Mouse (Mus musculus) C2C12 (cell line): Measurements from ENCODE around the gene Nrxn3.

ENCODE experiments used
- CTCF ChIP-seq: IDR thresholded peaks from one replicate; pipeline ENCODE4 v1.5.1; 2011; ENCODE audit not compliant: control insufficient read depth, insufficient read depth, insufficient read length
- MAX ChIP-seq: IDR thresholded peaks from one replicate; pipeline ENCODE4 v1.6.1; 2011; ENCODE audit warnings: mild to moderate bottlenecking, control low read depth
- MYOD1 ChIP-seq: IDR thresholded peaks from one replicate; pipeline ENCODE4 v1.6.1; 2011; ENCODE audit warnings: low read depth; ENCODE audit not compliant: control insufficient read depth, insufficient read length

DNA sequence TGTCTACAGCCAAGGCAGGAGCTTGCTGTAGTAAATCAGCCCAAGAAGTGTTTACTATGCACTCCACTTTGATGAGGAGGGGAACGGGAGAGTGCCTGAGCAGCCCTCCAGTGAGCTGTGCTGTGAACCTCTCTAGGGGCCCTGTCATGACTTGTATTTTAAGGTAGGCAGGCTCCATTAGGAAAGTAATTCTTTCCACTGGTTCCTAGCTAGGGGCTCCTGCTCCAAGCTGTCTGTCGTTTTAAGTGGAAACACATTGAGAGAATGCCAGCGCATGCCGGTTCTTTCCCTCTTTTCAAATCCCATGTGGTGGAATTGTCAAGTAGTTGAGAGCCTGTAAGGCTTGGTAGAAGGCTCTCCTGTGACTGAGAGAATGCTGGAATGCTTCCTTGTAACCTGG, 1091.9 kb downstream of the Nrxn3 start:
- TF ChIP-seq CTCF (no peak), MAX (no peak), MYOD1 (no peak)
